Mouse (Mus musculus) mesoderm, embryonic 11.5 days (tissue): ENCODE measurements around the gene Armc5.
A peak's percentile ranks its signal among the peaks of the same experiment; 100 is the strongest.

ENCODE experiments used
- DNase-seq: peaks from one replicate; pipeline ENCODE4 v3.0.0-alpha.2; 2012; ENCODE audit warnings: low read depth, low spot score

The Armc5 gene

DNA sequence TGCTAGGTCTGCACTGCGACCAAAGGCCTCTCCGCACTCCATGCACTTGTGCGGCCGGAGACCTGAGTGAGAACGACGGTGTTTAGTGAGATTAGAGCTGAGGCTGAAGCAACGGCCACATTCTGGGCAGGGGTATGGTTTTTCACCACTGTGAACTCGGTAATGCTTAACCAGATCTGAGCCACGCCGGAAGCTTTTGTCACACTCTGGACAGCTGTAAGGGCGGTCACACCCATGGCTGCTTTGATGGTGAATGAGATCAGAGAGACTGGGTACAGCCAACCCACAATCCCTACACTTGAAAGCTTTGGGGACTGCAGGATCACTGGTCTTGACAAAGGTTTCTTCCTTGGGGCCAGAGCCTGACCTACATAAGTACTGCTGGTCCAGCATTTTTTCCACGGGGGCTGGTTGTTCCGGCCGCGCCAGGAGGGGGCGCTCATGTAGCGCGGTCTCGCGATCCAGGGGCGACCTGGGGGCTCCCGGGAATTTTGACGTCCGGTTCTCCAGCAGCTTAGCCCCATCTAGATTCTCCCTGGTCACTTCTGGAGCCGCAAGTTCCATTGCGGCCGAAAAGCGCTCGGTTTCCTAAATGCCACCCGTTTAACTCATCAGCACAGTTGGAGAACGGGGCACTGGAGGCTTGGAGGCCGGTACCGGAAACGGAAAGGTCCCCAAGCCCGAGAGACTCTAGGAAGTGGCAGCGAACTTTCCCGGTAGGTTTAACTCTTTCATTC lies at the start of gene Armc5:
Gene Armc5 (plus strand): TSS at position 487 of the 737 bp plus-strand sequence.
- DNase-seq, result peak; percentile 86

DNA sequence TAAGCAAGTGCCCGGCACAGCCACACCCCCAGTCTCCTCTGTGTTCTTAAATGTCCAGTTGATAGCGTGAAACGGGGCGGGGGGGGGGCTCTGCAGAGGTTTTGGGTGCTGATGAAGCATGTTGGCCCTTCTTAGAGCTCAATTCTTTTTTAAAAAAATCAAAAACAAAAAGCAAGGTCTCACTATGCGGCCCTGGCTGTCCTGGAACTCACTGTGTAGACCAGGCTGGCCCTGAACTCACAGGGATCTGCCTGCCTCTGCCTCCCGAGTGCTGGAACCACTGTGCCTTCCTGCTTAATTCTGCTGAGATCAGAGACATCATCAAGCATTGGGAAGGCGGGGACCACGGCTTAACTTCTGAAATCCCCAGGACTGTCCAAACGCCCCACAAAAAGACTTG lies 35.5 kb upstream of the Armc5 start:
- DNase-seq, result no peak

DNA sequence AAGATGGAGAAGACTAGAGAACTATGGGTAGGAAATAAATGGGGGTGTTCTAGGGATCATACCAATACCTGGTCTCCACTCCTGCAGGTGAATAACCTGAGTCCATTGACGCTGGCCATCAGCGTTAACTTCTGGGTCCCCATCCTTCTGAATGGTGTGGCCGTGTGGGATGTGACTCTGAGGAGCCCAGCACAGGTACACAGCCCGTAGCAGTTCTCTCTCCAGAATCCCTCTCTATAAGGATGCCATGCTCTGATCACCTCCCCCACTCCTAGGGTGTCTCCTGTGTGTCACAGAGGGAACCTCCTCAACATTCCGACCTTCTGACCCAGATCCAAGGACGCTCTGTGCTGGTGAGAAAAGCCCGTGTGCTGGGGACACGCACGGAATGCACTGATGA lies 34.1 kb upstream of the Armc5 start:
- DNase-seq, result peak; percentile 6

DNA sequence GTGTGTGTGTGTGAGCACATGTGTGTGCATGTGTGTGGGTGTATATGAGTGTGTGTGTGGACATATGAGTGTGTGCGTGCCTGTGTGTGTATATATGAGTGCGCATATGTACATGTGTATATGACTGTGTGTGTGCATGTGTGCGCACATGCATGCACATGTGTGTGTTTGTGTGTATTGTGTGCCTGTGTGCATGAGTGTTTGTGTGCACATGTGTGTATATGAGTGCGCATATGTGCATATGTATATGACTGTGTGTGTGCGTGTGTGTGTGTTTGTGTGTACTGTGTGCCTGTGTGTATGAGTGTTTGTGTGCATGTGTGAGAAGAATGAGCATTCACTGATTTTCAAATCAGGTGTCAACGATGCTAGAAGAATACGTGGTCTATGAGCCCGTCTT lies 33.0 kb upstream of the Armc5 start:
- DNase-seq, result no peak

DNA sequence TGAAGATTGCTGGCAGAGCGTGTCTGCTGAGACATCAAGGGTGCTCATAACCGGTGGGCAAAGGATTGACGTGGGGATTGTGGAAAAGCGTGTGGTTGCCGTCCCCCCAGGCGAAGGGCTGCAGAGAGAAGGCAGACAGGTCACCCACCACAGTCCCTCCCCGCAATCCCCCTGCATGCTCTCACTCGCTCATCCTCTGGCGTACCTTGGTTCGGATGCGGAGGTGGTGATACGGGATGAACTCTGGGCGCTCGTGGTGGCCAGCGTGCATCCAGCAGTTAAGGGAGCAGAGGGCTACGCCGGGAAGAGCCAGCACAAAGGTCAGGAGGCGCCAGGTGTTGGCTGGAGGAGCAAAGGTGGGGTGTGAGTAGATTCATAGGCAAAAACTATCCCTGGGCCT lies 31.4 kb upstream of the Armc5 start:
- DNase-seq, result no peak

DNA sequence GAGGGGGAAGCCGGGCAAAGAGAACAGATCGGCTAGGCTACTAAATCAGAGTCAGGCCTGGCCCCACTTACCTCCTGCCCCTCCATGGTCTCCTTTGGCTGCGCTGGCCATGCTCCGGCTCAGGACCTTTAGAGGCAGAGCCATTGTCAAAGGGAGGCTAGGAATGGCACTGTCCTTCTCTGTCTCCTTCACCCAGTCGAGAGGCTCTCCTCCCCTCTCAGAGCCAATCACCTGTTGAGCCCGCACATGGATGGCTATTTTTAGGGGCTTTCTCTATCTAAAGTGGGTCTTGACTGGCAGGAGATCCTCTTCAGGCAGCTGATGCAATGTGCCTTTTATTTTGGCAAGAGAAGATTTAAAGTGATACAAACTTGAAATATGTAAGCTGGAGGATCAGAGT lies 31.0 kb upstream of the Armc5 start, which contains the start of gene Cox6a2:
Gene Cox6a2 (minus strand): TSS at position 236 of the 400 bp plus-strand sequence.
- DNase-seq, result no peak

DNA sequence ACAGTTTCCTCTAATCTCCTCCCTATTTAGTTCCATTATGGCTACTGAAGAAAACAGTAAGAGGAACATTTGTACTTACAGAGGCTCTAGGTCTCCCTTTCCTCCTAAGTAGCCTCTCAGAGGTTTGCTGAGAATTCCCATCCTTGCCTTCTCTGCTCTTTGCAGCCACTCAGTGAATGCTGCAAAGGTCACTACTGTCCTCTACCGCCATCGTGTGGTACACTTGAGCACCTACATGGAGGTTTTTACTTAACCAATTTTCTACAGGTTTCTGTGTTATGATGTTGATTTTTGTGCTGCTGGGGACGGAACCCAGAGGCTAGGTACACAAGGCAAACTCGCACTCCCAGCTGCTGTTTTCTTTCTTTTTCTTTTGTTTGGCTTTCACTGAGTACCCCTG lies 29.0 kb upstream of the Armc5 start:
- DNase-seq, result peak; percentile 80

DNA sequence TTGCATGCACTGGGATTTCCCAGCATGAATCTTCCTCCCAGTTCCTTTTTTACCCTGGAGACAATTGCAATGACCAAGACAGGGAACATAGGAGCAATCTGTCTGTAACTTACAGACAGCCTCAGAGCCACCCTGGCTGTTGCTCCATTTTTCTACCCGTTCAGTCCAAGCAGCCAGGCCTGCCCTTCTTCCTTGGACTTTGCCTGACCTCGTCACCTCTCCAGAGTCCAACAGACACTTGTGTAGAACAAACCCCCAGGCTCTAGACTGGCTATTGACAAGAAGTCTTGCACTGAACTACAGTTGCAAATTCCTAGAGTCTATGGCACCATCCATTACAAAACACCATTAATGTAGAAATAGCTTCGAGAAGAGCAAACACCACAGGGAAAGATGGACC lies 27.3 kb upstream of the Armc5 start:
- DNase-seq, result no peak

DNA sequence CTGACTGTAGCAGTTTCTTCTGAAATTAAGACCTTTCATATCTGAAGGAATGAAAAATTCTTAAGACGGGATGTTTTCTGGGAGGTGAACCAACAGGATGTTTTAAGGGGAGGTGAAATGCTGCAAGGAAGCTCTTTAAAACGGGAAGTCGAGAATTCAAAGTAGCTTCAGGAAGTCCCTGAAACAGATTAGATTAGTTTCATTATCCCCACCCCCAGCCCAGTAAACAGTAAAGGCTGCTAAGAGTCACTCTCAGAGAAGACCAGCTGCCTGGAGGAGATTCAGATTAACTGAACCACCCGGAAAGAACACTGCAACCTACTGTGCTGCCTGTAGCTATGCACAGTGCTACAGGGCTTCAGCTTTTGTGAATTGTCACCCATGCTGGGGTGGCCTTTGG lies 17.2 kb upstream of the Armc5 start:
- DNase-seq, result no peak

DNA sequence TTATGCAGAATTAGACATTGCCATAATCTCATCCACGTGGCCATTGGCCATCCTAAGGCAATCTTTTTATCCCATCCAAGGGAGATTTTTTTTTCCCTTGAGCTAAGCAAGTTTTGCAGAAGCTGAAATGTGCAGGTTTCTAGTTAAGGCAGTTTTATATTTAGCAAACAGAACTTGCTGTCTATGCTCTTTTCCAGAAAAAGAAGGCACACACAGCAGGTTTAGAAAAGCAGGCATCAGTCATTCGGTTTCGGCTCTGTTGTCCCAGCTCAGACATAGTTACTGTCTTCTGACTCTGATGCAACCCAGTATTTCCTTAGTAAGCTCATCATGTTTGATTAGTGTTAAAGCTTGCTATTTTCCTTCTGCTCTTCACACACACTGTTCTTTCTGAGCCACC lies 16.2 kb upstream of the Armc5 start:
- no peak for DNase-seq

DNA sequence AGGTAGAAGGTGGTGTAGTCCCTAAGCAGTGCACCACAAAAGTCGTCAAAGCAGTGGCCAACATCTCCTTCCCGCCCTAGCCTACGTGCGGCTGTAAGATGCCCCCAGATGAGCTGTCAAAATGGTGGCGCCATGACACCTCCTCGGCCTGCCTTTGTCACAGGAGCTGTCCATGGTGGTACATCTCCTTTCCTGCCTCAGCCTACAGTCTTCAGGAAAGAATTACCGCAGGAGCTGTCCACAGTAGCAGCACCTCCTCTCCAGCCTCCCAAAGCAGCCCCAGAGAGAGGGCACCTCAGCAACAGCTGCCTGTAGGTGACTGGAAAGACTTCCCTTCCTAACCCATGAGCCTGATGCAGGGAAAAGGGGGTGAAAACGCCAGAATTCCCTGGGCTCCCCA lies 5.4 kb upstream of the Armc5 start:
- DNase-seq, result peak; percentile 28

DNA sequence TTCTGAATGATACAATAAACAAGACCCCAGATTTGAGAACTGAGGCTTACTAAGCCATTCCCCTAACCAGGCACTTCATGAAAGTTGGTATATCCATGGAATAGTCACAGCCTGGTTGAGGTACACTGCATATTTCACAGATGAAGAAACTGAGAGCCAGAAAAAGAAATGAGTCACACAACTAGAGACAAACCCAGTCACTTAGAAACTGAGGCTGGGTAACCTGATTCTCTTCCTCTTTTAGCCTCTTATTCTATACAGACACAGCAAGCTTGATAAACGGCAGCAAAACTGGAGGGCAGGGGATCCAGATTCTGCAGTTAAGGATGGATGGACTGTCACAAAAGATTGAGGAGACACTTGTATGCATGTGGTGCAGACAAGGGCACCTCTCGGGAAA lies 2.3 kb upstream of the Armc5 start:
- no peak for DNase-seq

DNA sequence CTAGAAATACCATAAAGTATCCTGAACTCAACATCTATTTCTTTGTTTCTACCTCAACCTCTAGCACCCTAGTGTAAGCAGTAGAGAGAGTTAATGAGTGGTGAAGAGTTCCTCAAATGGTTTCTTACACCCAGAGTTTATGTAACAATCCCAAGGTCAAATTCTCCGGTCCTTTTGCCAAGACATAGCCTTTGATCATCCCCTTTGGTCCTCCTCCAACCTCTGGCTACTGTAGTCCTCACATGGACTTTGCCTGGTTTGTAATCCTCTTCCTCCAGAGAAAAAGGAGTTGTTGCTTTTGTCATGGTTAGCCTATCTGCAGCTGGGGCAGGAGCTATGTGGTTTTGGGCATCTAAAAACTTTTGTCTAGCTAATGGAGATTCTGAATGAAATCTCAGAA lies 1.7 kb upstream of the Armc5 start:
- DNase-seq, result no peak

DNA sequence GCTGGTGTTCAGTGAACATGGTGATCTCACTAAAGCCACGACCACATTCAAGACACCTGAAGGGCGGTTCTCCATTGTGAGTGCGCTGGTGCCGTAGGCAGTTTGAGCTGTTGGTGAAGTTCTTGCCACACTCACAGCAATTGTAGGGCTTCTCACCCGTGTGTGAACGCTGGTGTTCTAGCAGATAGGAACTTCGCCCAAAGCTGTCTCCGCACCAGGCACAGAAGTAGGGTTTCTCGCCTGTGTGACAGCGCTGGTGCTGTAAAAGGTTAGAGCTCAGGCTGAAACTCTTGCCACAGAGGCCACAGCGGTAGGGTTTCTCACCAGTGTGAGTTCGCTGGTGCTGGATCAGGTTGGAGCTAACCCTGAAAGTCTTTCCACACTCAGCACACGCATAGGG lies 716 bp upstream of the Armc5 start:
- DNase-seq, result no peak

DNA sequence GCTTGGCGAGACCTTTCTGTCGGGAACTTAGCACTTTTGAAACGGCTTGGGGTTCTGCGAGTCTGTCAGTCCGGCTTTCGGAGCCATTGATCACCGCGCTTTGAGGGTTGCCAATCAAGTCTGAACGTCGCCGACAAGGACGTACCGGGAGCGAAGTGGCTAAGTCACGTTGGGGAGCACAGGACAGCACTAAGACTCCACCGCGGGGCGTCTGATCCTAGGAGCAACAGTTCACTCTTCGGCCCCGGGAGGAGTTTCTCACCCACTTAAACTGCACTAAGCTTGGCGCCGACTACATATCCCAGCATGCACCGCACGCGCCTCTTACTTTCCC lies 418 bp downstream of the Armc5 start:
- no peak for DNase-seq

DNA sequence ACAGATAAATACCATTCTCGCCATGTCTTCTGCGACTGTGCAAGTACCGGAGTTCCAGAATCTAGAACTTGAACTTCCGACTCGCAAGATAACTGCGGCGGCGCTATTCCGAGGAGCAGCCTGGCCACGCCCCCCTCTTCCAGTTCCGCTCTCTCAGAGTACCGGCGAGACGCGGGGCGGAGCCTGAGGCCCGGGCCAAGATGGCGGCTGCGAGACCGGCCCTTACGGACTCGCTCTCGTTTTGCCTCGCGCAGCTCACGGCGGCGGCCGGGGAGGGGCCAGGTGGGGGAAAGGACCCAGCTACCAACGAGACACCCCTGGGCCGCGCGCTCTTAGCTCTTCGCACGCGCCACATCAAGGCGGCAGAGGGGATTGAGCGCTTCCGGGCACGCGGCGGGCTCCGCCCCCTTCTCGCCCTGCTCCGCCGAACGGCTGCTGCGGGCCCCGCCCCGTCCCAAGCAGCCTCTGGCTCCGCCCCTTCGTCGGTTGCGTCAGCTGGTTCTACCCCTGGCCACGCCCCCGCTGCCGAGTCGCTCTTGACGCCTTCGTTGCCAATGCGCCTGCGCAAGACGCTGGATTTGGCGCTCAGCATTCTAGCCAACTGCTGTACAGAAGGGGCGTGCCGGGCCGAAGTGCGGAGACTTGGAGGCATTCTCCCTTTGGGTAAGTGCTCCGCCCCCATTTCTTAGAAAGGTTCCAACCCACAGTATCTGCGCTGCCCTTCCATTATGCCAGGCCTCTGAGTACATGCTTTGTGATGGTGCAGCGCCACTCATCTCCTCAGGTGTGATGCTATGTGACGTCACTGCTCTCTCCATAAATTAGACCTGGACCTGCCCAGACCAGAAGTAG lies 1.0 kb downstream of the Armc5 start, which contains the start of gene 9130023H24Rik:
Gene 9130023H24Rik (minus strand): TSS at position 105 of the 852 bp plus-strand sequence.
- peak; percentile 100 for DNase-seq

DNA sequence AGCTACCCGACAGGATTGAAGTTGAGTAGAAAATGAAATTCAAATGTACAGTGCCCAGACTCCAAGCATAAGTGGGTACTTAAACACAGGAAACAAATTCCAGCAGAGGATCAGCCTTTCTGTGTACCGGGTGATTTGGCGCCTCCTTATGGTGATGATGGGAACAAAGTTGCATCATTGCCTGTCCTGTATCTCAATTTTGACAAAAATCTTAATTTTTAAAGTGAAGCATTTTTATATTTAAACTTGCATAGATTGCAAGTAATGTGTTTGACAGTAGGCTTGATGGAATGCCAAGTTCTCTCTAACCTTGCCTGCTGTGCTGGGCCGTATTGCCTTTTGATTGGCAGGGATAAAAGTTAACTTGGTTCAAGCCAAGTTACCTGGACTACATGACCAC lies 1.8 kb downstream of the Armc5 start:
- DNase-seq, result peak; percentile 56

DNA sequence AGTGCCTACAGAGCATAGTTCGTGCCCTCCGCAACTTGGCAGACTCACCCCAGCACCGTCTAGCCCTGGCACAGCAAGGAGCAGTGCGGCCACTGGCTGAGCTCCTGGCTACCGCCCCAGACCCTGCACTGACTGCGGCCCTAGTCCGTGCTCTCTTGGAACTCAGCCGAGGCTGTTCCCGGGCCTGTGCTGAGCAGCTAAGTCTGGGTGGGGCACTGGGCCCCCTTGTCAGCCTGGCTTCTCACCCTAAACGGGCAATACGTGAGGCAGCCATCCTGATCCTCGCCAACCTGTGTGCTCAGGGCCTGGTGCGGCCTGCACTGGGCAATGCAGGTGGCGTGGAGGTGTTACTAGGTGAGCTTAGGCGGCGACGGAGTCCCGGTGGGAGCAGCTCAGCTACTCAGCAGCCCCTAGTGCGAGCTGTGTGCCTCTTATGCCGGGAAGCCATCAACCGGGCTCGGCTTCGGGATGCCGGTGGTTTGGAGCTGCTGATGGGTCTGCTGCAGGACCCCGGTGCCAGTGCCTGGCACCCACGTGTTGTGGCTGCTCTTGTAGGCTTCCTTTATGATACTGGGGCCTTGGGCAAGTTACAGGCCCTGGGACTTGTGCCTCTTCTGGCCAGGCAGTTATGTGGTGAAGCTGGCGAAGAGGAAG lies 3.1 kb downstream of the Armc5 start:
- DNase-seq, result no peak

DNA sequence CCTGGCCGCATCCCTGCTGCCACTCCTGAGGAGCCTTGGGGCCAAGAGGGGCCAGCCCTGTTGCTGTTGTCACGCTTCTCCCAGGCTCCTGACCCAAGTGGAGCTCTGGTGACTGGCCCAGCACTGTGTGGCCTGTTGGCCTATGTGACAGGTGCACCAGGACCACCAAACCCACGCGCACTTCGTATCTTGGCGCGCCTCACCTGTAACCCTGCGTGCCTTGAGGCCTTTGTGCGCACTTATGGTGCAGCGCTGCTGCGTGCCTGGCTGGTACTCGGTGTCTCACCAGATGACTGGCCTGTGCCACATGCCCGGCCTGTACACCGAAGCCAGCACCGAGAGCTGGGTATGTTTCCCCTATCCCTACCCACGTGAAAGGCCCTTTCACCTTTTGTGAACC lies 5.2 kb downstream of the Armc5 start:
- DNase-seq, result no peak

DNA sequence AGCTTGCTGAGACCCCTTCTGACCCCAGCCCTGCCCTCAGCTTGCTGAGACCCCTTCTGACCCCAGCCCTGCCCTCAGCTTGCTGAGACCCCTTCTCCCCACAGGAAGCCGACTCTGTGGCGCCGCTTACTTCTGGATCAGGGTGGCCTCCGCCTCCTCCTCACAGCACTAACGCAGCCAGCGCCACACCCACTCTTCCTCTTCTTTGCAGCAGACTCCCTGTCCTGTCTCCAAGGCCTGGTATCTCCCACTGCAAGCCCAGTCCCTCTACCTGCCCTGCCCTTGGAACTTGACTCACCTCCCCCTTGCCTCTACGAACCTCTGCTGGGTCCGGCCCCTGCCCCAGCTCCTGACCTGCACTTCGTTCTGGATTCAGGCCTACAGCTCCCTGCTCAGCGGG lies 6.8 kb downstream of the Armc5 start:
- no peak for DNase-seq

DNA sequence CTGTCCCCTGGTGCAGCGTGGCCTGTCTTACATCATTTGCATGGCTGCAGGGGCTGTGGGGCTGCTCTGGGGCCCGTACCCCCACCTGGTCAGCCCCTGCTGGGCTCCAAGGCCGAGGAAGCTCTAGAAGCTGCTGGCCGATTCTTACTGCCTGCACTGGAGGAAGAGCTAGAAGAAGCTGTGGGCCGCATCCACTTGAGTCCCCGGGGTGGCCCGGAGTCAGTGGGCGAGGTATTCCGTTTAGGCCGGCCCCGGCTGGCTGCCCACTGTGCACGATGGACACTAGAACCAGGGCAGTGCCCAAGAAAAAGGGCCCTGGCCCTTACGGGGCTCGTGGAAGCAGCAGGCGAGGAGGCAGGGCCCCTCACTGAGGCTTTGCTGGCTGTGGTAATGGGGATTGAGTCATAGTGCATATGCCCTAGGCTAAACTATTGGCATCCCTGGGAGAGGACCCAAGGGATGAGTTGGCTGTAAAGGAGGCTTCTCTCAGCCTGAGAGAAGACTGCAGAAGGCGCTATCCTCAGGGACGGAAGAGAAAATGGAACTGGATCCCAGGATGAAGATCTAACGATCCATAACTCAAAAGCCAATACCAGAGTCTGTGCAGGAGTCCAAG lies 7.4 kb downstream of the Armc5 start:
- DNase-seq, result no peak

DNA sequence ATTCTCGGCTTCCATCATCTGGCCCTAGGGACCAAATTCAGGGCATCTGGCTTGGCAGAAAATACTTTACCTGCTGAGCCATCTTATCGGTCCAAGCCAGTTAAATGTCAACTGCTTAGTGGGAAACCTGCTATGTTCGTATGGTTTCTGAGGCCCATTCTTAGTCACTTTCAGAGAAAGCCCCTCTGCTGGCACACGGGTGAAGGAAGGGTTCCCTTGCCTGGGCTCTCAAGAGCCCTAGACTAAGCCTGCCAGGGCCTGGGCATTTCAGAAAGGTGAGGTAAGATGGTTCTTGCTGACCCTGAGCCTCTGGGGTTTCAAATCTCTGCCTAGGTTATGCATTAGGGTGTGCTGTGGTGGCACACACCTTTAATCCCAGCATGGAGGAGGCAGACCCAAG lies 8.4 kb downstream of the Armc5 start:
- DNase-seq, result no peak
